Mouse (Mus musculus) c-Kit-positive CD71-positive TER-119-positive erythroid progenitor cells, embryonic 14.5 days (primary cell): ENCODE results near the gene Cd44.

Source experiments
- DNase-seq: peaks from one replicate; pipeline ENCODE4 v3.0.0-alpha.2; 2013; ENCODE audit warnings: low spot score

The Cd44 gene

DNA sequence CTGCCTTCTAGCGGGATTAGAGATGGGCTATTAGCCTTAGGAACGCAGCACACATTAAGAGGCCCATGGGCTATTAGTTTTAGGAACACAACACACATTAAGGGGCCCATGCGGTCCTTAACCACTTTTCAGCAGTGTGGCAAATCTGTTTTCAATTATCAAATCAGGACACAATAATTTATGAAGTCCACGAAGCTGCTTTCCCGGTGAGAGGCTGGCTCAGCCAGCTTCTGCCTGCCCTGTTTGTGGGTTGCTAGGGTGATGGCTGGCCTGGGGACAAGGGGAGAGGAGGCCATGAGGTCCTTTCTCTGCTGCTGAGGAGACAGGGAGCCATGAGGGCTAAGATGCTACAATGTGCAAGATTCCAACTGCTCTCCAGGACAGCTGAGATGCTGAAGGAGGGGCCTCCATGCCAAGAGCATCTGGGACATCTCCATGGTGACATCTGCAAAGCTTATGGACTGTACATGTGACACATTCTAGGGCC lies 81.2 kb downstream of the Cd44 start:
- no peak for DNase-seq

GRCm38 (mm10) chr2:102815289-102815809 lies 86.1 kb downstream of the Cd44 start:
- DNase-seq: no peak

DNA sequence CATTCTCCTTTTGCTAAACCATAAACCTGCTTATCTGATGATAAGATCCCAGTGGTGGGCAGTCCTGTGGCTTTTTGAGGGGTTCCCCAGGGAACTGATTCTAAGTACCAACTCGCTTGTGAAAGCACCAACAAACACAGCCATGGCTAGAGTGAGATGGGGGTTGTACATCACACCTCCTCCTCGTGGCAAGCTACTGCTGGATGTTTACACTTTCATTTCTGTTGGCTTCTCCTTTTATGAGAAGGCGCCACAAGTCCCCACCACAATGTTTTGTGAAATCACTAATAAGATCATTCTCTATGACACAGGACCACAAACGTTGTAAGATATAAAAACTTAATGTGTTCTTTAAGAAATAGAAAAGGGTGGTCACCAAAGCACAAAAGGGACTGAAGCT lies 88.7 kb downstream of the Cd44 start:
- no peak for DNase-seq

GRCm38 (mm10) chr2:102809436-102809835 lies 92.0 kb downstream of the Cd44 start:
- DNase-seq: no peak

DNA sequence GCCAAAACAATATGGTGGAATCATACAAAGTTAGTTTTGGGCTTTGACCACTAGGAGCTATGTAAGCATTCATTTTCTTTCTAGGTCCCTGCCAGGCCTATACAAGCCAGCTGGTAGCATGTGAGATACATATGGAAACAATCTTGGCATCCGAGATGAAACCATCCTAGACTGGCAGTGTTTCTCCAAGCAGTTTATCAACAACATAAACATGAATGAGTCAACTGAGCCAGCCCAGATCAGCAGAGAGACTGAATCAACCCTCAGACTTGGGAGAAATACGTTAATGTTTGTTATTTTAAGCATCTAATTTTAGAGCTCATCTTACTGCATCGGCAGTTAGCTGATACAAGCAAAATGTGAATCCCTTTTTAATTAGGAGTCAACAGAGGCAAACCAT lies 93.8 kb downstream of the Cd44 start:
- DNase-seq: no peak

DNA sequence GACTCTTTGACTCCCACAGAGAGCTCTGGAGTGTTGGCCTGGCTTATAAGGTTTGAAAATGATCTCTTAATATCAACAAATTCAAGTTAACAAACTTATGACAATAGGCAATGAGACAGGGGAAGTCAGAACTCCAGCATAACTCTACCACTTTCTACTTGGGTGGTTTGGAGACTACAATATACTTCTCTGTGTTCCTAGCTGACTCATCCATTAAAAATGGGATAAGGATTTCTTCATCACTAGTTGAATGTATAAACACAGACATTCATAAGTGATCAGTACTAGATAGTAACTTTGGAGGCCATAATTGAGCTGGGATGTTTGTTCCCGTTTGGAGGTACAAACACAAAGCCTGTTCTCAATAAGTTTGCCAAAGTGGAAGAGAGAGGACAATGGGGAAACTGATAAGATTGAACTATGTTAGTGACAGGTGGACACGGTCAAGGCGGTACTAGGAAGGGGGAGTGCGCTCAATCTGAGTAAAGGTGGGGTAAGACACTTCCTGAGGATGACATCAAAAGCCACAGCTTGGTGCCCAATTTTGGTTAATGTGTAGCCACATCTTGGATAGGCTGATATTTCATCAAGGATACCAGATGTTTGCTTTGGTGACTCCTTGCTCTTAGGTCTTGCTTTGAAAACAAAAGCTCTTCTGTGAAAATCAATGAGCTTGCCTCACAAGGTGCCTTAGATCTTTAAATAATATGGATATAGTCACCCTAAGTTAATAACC lies 95.5 kb downstream of the Cd44 start:
- no peak for DNase-seq

GRCm38 (mm10) chr2:102805283-102805682 lies 96.2 kb downstream of the Cd44 start:
- no peak for DNase-seq

DNA sequence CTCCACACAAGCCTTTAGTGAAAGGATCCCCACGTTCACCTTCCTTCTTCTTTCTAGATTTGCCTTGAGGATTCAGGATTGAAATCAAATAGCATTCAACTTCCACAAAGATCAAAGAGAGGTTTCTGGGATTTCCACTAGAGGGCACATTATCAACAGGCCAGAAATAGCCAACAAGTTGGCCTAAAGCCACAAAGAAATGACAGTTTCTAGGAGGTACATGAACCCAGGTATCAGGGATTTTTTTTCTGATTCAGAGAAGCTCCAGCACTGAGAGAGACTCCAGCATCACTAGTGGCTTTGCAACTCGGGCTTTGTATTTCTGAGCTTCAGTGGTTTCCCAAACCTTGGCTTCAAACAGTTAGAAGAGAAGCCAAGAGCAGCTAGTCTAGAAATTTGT lies 97.4 kb downstream of the Cd44 start:
- DNase-seq: peak; percentile 6

- no peak for DNase-seq
Observed at GRCm38 (mm10) chr2:102801899-102802298, 99.6 kb downstream of the Cd44 start.

DNA sequence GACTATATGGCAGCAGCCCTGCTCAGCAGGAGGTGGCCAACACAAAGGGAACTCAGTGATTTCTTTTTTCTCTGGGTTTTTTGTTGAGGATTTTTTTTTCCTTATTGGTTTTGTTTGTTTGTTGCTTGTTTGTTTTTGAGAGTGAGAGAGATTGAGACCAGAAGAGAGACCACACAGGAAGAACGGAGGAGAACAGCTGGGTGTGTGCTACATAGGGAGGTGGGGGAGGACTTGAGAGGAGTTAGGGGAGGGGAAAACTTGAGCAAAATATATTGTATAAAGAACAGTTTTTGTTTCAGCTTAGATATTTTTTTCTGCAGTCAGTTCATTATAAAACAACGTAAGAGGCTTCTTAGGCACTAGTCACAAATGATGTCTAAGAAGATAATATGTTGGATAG lies 103.3 kb downstream of the Cd44 start:
- no peak for DNase-seq

DNA sequence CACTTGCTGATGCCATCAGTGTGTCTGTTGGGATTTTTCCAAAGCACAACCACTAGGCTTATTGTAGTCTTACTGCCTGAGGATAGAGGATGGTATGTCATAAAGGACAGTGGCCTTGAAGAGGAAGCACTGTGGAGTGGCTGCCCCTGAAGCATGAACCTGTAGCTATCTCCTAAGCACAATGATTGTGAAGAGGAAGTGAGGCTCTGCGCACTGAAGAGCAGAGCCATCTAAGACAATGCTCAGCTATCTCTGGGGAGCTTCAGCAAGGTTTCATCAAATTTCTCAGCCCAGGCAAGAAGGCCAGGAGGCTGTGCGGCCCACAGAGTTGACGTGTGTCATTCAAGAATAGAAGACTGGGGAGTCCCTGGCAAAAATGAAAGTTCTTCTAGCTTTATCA lies 106.4 kb downstream of the Cd44 start:
- DNase-seq: no peak

DNA sequence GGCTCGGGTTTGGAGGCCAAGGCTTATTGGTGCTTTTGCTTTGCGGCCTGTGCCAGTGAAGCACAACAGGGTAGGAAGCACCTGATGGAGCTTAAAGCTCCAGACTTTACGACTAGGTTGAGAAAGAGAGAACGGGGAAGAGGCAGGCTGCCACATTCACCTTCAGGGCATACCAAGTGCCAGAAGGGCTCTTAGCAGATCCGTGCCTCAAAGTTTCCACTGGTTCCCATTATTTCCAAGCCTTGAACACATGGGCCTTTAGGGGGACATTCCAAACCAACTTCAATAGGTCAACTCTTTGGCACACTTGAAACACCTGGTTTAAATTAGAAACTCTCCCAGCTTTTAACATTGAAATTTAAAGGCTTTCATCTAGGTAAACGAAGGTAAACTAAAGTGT lies 108.7 kb downstream of the Cd44 start:
- DNase-seq: no peak

GRCm38 (mm10) chr2:102791641-102792040 lies 109.8 kb downstream of the Cd44 start:
- no peak for DNase-seq

GRCm38 (mm10) chr2:102785696-102786095 lies 115.8 kb downstream of the Cd44 start:
- DNase-seq: no peak

DNA sequence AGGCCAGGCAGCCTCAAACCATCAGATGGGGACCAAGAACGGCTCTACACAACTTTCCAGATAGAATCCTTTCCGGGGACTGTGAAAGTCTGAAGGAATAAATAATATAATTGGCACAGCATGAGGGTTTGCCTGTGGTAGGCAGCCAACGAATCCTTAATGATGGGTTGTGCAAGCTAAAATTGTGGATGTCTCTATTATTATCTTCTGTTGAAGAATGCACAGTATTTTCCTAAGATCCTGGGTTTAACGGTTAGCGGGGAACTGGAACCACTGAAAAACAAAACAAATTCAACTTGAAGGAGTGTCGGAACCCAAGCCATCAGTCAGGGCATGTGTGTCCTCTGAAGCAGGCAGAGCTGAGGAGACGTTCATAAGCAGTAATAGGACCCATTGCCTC lies 118.7 kb downstream of the Cd44 start:
- DNase-seq: no peak

GRCm38 (mm10) chr2:102778208-102778607 lies 123.3 kb downstream of the Cd44 start:
- DNase-seq: no peak

DNA sequence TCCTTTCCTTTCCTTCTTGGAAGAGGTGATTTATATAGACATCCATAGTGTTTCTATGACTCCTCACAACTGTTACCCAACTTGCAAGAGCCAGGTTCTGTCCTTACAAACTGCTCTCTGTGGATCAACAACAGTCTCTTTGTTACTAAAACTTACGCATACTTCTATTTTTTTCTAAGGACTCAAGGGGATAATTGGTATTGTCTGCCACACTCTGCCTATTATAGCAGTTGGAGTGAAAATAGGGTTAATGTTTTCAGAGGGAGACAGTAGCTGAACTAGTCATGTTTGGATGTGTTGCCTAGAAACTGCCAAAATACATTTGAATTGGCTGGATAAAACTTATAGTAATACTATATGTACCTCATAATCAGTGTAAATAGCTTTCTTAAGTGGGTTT lies 125.9 kb downstream of the Cd44 start:
- no peak for DNase-seq

DNA sequence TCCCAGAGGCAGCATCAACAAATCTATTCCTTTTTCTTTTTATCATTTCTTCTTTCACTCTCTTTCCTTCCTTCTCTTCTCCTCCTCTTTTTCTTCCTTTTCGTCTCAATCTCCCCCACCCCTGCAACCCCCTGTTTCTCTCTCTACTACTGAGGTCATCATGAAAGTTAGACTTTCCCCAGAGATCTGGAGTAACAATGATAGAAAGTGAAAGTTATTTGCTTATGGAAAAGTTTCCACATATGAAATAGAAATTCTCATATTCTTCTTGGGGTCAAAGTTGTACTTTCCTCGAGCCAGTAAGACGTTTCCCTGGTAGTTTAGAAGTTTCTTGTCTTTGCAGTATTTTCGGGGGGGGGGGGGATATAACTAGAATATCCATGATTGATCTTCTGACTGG lies 126.8 kb downstream of the Cd44 start:
- DNase-seq: no peak

- no peak for DNase-seq
Observed at GRCm38 (mm10) chr2:102772276-102772675, 129.2 kb downstream of the Cd44 start.

- no peak for DNase-seq
Observed at GRCm38 (mm10) chr2:102771304-102771703, 130.2 kb downstream of the Cd44 start.

- no peak for DNase-seq
Observed at GRCm38 (mm10) chr2:102768267-102768666, 133.2 kb downstream of the Cd44 start.

- DNase-seq: no peak
Observed at GRCm38 (mm10) chr2:102764602-102765374, 136.7 kb downstream of the Cd44 start.

GRCm38 (mm10) chr2:102763991-102764390 lies 137.5 kb downstream of the Cd44 start:
- DNase-seq: no peak
